Mouse (Mus musculus) thymus, adult 2 months (tissue): Measurements from ENCODE around the gene Greb1.

Experiments
- CTCF ChIP-seq: fragments of 200-500 bp; IDR thresholded peaks from 2 replicates; pipeline ENCODE4 v1.5.1; 2012; ENCODE audit warnings: mild to moderate bottlenecking, control low read depth, low read length, moderate library complexity, borderline replicate concordance; ENCODE audit not compliant: control insufficient read depth, poor library complexity, insufficient read depth; ENCODE audit errors: extremely low read depth
- POLR2A ChIP-seq: fragments of 200-500 bp; IDR thresholded peaks from 2 replicates; pipeline ENCODE4 v1.6.1; 2012; ENCODE audit warnings: mild to moderate bottlenecking, low read length, control low read depth, moderate library complexity; ENCODE audit not compliant: control insufficient read depth, poor library complexity, insufficient read depth; ENCODE audit errors: extremely low read depth

GRCm38 (mm10) chr12:16780320-16780719, 20.4 kb downstream of the Greb1 start:
- TF ChIP-seq POLR2A (no peak), CTCF (no peak)
